Mouse (Mus musculus) neural tube, embryonic 15.5 days (tissue): Measurements from ENCODE around the gene Lig1. TPM values are rescaled to one million over a fixed set of nuclear protein-coding genes. Genes with fewer than 3 reads are reported as not detected.

ENCODE experiments used
- ATAC-seq: fragments of 200-750 bp; cut with Nextera tagmentation; 2 replicates; pipeline ENCODE4 v1.8.0; 2017; ENCODE audit warnings: mild to moderate bottlenecking, moderate TSS enrichment, moderate library complexity; ENCODE audit not compliant: low FRiP score
- H3K27ac ChIP-seq: fragments of 300-500 bp; sonication (generic); replicated peaks from 2 replicates; pipeline ENCODE4 v1.5.1; 2015; ENCODE audit warnings: mild to moderate bottlenecking, inconsistent platforms
- H3K27me3 ChIP-seq: fragments of 300-500 bp; sonication (generic); replicated peaks from 2 replicates; pipeline ENCODE4 v1.6.1; 2015; ENCODE audit warnings: inconsistent platforms
- H3K36me3 ChIP-seq: fragments of 300-500 bp; sonication (generic); 2 replicates; pipeline ENCODE4 v1.6.1; 2015; ENCODE audit warnings: inconsistent platforms
- H3K4me1 ChIP-seq: fragments of 300-500 bp; sonication (generic); 2 replicates; pipeline ENCODE4 v1.6.1; 2015; ENCODE audit warnings: inconsistent platforms
- H3K4me2 ChIP-seq: fragments of 300-500 bp; sonication (generic); 2 replicates; pipeline ENCODE4 v1.6.1; 2015; ENCODE audit warnings: inconsistent platforms, mild to moderate bottlenecking, moderate library complexity
- H3K4me3 ChIP-seq: fragments of 300-500 bp; sonication (generic); replicated peaks from 2 replicates; pipeline ENCODE4 v1.5.1; 2015; ENCODE audit warnings: mild to moderate bottlenecking, inconsistent platforms
- H3K9ac ChIP-seq: fragments of 300-500 bp; sonication (generic); replicated peaks from 2 replicates; pipeline ENCODE4 v1.6.1; 2015; ENCODE audit warnings: mild to moderate bottlenecking, inconsistent platforms
- H3K9me3 ChIP-seq: fragments of 300-500 bp; sonication (generic); replicated peaks from 2 replicates; pipeline ENCODE4 v1.6.1; 2016; ENCODE audit warnings: inconsistent platforms
- WGBS: fragments of 180-500 bp; shearing (Covaris S2); methylation state at CpG from one replicate; pipeline ENCODE4 v1.1.7; 2015; ENCODE audit warnings: mixed read lengths; 5-methylcytosine and 5-hydroxymethylcytosine counted together
- polyA plus RNA-seq: library from polyadenylated mRNA; unstranded; fragments of >200 nt; fragmentation: Nextera tagmentation; extraction: Ambion mirVana; gene quantifications from 2 replicates; pipeline ENCODE4 v1.2.1, GENCODE M21; 2015

Gene Lig1
- polyA plus RNA-seq, 1 experiment from 2014 or later: 29.5 TPM

- H3K9me3 ChIP-seq: no peaks in the 10 kb centered on the region
- ATAC-seq: no peak
- no peak overlapping the region for H3K9ac ChIP-seq
- no peak overlapping the region for H3K4me2 ChIP-seq
- no peaks in the 10 kb centered on the region for H3K4me1 ChIP-seq
- H3K27ac ChIP-seq: no peak overlapping the region
- no peak overlapping the region for H3K4me3 ChIP-seq
- no peaks in the 10 kb centered on the region for H3K27me3 ChIP-seq
- peaks cover 72% of the 10 kb centered on the region for H3K36me3 ChIP-seq
- WGBS: 88% methylated on average over 1 of the region's 1 CpGs
These were observed 13.1 kb downstream of the Lig1 start for GRCm38 (mm10) chr7:13290041-13290675.

- H3K9me3 ChIP-seq: no peaks in the 10 kb centered on the region
- no peaks in the 10 kb centered on the region for H3K27me3 ChIP-seq
- 85% methylated on average over 2 of the region's 2 CpGs for WGBS
- H3K4me2 ChIP-seq: no peak overlapping the region
- no peak overlapping the region for H3K4me3 ChIP-seq
- no peak overlapping the region for H3K27ac ChIP-seq
- no peaks in the 10 kb centered on the region for H3K4me1 ChIP-seq
- ATAC-seq: no peak
- peaks cover 73% of the 10 kb centered on the region for H3K36me3 ChIP-seq
- no peak overlapping the region for H3K9ac ChIP-seq
These were observed 14.3 kb downstream of the Lig1 start for GRCm38 (mm10) chr7:13291370-13291769.

GRCm38 (mm10) chr7:13293878-13294855 is 17.1 kb downstream of the Lig1 start:
- H3K9me3 ChIP-seq: no peaks in the 10 kb centered on the region
- peaks cover 78% of the 10 kb centered on the region for H3K36me3 ChIP-seq
- H3K4me1 ChIP-seq: no peaks in the 10 kb centered on the region
- no peak overlapping the region for H3K4me3 ChIP-seq
- no peaks in the 10 kb centered on the region for H3K27me3 ChIP-seq
- no peak overlapping the region for H3K27ac ChIP-seq
- no peak overlapping the region for H3K9ac ChIP-seq
- ATAC-seq: no peak
- WGBS: 90% methylated on average over 11 of the region's 11 CpGs
- no peak overlapping the region for H3K4me2 ChIP-seq

- Histone ChIP-seq H3K9ac (no peak overlapping the region), H3K36me3 (peaks cover 79% of the 10 kb centered on the region), H3K4me1 (no peaks in the 10 kb centered on the region), H3K27me3 (no peaks in the 10 kb centered on the region), H3K4me3 (no peak overlapping the region), H3K4me2 (no peak overlapping the region), H3K27ac (no peak overlapping the region), H3K9me3 (no peaks in the 10 kb centered on the region)
- no peak for ATAC-seq
- WGBS: 95% methylated on average over 7 of the region's 7 CpGs
These were observed 18.2 kb downstream of the Lig1 start for GRCm38 (mm10) chr7:13295256-13295655.

GRCm38 (mm10) chr7:13297636-13298035 is 20.6 kb downstream of the Lig1 start:
- no peak overlapping the region for H3K4me2 ChIP-seq
- no peak overlapping the region for H3K9ac ChIP-seq
- no peaks in the 10 kb centered on the region for H3K4me1 ChIP-seq
- 93% methylated on average over 1 of the region's 1 CpGs for WGBS
- no peak for ATAC-seq
- H3K9me3 ChIP-seq: no peaks in the 10 kb centered on the region
- no peak overlapping the region for H3K4me3 ChIP-seq
- no peak overlapping the region for H3K27ac ChIP-seq
- H3K27me3 ChIP-seq: no peaks in the 10 kb centered on the region
- H3K36me3 ChIP-seq: peaks cover 81% of the 10 kb centered on the region

GRCm38 (mm10) chr7:13298821-13299220 is 21.7 kb downstream of the Lig1 start:
- WGBS: 91% methylated on average over 5 of the region's 5 CpGs
- H3K4me2 ChIP-seq: no peak overlapping the region
- H3K9ac ChIP-seq: no peak overlapping the region
- H3K27me3 ChIP-seq: no peaks in the 10 kb centered on the region
- no peaks in the 10 kb centered on the region for H3K9me3 ChIP-seq
- H3K36me3 ChIP-seq: peaks cover 78% of the 10 kb centered on the region
- no peak overlapping the region for H3K4me3 ChIP-seq
- no peaks in the 10 kb centered on the region for H3K4me1 ChIP-seq
- H3K27ac ChIP-seq: no peak overlapping the region
- ATAC-seq: no peak

- Histone ChIP-seq H3K4me1 (no peaks in the 10 kb centered on the region), H3K27me3 (no peaks in the 10 kb centered on the region), H3K9me3 (no peaks in the 10 kb centered on the region), H3K9ac (no peak overlapping the region), H3K4me3 (no peak overlapping the region), H3K4me2 (no peak overlapping the region), H3K36me3 (peaks cover 75% of the 10 kb centered on the region), H3K27ac (no peak overlapping the region)
- ATAC-seq: no peak
- 97% methylated on average over 1 of the region's 1 CpGs for WGBS
These were observed 24.6 kb downstream of the Lig1 start for GRCm38 (mm10) chr7:13301643-13302042.

GRCm38 (mm10) chr7:13302780-13303179 is 25.7 kb downstream of the Lig1 start:
- no peak for ATAC-seq
- Histone ChIP-seq H3K4me3 (no peak overlapping the region), H3K27me3 (no peaks in the 10 kb centered on the region), H3K9ac (no peak overlapping the region), H3K36me3 (peaks cover 72% of the 10 kb centered on the region), H3K4me2 (no peak overlapping the region), H3K4me1 (no peaks in the 10 kb centered on the region), H3K27ac (no peak overlapping the region), H3K9me3 (no peaks in the 10 kb centered on the region)
- 89% methylated on average over 2 of the region's 2 CpGs for WGBS

- ATAC-seq: no peak
- no peaks in the 10 kb centered on the region for H3K27me3 ChIP-seq
- peaks cover 76% of the 10 kb centered on the region for H3K36me3 ChIP-seq
These were observed 26.3 kb downstream of the Lig1 start for GRCm38 (mm10) chr7:13303372-13303771.

GRCm38 (mm10) chr7:13309407-13309806 is 32.3 kb downstream of the Lig1 start:
- Histone ChIP-seq H3K36me3 (peaks cover 80% of the 10 kb centered on the region), H3K27me3 (no peaks in the 10 kb centered on the region), H3K4me2 (no peak overlapping the region), H3K4me1 (no peaks in the 10 kb centered on the region), H3K27ac (no peak overlapping the region), H3K9me3 (no peaks in the 10 kb centered on the region), H3K4me3 (no peak overlapping the region), H3K9ac (no peak overlapping the region)
- 97% methylated on average over 2 of the region's 2 CpGs for WGBS
- ATAC-seq: no peak

More at GRCm38 (mm10) chr7:13303372-13303771, 26.3 kb downstream of the Lig1 start:
- H3K27ac ChIP-seq: no peak overlapping the region
- no peak overlapping the region for H3K4me2 ChIP-seq
- no peak overlapping the region for H3K4me3 ChIP-seq
- no peaks in the 10 kb centered on the region for H3K9me3 ChIP-seq
- H3K4me1 ChIP-seq: no peaks in the 10 kb centered on the region
- no peak overlapping the region for H3K9ac ChIP-seq

GRCm38 (mm10) chr7:13310493-13311199 is 33.6 kb downstream of the Lig1 start:
- H3K27ac ChIP-seq: no peak overlapping the region
- H3K27me3 ChIP-seq: no peaks in the 10 kb centered on the region
- no peak overlapping the region for H3K9ac ChIP-seq
- H3K4me3 ChIP-seq: no peak overlapping the region
- H3K9me3 ChIP-seq: no peaks in the 10 kb centered on the region
- 93% methylated on average over 6 of the region's 6 CpGs for WGBS
- no peak overlapping the region for H3K4me2 ChIP-seq
- peaks cover 69% of the 10 kb centered on the region for H3K36me3 ChIP-seq
- H3K4me1 ChIP-seq: no peaks in the 10 kb centered on the region
- ATAC-seq: no peak
